Mouse (Mus musculus) retina, postnatal 1 day (tissue): ENCODE measurements around the gene Hexb.

Experiments
- DNase-seq: peaks from one replicate; pipeline ENCODE4 v3.0.0-alpha.2; 2012

Hexb gene

DNA sequence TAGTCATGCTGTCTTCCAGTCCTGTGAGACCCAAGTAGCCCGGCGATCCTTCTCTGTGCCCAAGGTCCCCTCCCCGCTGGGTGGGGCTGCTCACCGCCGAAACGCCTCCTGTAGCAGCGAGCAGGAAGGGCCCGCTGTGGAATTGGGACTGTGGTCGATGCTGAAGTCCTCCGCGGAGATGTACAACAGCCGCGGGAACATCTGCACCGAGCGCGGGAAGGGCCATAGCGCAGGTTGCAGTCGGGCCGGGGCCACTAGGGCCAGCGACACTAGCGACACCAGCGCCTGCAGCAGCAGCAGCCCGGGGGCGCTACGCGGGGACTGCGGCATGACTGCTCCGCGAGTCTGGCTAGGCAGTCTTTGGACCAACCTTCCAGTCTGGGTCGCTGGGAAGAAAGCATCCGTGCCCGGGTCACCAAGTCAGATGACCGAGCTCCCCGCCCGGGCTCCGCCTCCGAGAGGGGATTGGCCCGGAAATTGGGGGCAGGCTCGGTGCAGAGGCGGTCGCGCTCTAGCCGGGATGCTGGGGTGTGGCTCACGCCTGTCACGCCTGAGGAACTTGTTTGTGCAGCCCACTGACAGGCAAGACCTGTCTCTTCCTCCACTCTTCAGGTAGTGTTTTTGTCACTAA, at the start of gene Hexb:
Gene Hexb (minus strand): TSS at position 426 of the 631 bp plus-strand sequence.
- peak; percentile 89 for DNase-seq

DNA sequence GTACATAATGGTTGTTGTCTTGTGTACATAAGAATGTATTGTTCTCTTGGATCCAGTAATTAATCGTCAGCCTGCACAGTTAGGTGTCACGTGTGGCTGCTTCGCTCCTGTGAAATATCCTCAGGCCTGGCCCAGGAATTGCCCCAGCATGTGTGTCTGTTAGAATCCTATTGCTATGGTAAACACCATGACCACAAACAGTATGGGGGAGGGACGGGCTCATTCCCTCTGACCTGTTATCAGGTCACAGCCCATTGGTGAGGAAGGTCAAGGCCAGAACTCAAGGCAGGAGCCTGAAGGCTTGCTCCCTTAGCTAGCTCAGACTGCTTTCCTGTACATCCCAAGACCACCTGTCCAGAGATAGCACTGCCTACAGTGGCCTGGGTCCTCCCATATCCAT, 49.6 kb upstream of the Hexb start:
- DNase-seq: no peak

DNA sequence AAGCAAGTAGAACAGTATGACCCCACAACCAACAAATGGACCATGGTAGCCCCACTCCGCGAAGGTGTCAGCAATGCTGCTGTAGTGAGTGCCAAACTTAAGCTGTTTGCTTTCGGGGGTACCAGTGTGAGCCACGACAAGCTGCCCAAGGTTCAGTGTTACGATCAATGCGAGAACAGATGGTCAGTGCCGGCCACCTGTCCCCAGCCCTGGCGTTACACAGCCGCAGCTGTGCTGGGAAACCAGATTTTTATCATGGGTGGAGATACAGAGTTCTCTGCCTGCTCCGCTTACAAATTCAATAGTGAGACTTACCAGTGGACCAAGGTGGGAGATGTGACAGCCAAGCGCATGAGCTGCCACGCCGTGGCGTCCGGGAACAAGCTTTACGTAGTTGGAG, 48.1 kb upstream of the Hexb start:
- DNase-seq: no peak

DNA sequence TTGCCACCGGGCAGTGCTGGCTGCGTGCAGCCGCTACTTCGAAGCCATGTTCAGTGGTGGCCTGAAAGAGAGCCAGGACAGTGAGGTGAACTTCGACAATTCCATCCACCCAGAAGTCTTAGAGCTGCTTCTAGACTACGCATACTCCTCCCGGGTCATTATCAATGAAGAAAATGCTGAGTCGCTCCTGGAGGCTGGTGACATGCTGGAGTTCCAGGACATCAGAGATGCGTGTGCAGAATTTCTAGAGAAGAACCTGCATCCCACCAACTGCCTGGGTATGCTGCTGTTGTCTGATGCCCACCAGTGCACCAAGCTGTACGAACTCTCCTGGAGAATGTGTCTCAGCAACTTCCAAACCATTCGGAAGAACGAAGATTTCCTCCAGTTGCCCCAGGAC, 47.0 kb upstream of the Hexb start:
- DNase-seq: no peak

DNA sequence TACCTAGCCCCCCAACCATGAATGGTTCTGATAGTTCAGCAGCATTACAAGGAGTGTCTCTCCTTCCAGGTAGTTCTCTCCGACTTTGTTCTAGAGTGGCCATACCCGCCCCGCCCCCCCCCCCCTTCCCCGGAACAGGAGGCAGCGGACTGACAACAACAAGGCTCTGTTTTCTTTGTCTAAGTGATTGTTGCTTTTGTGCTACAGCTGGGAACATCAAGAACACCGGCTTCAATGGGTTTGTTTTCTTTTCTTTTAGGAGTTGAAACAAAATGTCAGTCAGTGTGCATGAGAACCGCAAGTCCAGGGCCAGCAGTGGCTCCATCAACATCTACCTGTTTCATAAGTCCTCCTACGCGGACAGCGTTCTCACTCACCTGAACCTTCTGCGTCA, 46.6 kb upstream of the Hexb start:
- DNase-seq: no peak

DNA sequence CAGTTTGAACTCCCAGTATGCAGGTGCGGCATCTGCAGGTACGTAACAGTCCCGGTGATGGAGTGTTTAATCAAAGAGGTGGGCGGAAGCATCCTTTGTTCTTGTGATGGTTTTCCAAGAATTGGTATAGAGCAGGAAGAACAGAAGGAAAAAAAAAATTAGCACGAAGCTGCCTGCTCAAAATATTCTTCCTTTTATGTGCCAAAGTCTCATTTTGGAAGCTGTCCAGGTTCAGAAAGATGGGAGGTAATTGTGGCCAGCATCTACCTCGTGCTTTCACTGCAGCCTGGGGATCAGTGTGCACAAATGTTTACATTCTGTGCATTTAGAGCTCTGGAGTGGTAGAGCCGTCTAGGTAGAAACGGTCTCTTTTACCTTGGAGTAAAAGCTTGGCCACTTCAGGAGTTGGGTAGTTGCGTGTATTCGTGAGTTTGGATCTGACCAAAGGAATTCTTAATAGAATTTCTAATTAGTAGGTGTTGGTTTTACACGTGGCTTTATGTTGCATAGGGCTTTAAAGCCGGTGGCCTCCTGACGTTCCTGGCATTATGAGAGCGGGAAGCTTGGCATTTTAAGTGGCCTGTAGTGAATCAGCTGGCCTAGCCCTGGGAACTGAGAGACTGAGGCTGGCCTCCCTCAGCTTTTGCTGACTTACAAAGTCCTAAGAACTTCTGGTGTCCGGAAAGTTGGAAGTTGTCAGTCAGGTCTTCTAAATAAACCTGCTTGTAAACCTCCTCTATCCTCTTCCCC, 46.0 kb upstream of the Hexb start:
- no peak for DNase-seq

DNA sequence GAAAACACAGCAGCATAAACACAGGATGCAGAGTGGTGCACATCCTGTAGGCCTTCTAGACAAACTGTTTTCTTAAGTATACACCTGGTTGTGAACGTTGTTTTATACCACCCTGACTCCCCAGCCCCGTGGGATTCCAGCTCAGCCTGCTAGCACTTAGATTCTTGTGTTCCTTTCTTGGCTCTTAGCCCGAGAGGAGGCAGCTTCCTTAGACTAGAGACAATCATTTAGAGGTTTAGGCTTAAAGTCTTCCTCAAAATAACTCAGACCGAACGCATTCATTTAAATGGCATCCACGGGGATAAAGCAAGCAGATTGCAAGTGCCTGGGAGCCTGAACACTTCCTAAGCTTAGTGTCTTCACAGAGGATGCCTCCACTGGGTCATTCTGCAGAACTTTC, 44.6 kb upstream of the Hexb start:
- no peak for DNase-seq

DNA sequence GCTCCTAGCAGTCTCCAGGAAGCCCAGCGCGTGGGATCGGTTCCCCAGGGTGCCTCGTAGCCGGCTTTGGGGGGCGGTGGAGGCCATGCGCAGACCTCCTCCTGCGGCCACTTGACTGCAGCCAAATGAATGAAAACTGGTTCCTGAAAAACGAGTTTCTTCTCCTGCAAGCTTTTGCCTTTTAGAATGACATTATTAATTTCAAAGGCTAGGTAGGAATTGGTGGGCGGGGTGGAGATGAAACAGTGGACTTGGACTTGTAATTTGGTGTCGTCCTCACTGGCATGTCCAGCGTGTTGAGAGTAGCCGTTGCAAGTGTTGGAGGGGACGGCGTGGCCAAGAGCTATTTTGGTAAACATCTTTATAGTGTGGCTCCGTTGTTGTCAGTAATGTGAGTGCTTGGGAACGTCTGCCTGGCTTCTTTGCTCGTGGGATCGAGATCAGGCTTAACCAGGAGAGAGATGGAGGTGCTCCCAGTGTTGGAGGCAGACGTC, 43.7 kb upstream of the Hexb start:
- no peak for DNase-seq

DNA sequence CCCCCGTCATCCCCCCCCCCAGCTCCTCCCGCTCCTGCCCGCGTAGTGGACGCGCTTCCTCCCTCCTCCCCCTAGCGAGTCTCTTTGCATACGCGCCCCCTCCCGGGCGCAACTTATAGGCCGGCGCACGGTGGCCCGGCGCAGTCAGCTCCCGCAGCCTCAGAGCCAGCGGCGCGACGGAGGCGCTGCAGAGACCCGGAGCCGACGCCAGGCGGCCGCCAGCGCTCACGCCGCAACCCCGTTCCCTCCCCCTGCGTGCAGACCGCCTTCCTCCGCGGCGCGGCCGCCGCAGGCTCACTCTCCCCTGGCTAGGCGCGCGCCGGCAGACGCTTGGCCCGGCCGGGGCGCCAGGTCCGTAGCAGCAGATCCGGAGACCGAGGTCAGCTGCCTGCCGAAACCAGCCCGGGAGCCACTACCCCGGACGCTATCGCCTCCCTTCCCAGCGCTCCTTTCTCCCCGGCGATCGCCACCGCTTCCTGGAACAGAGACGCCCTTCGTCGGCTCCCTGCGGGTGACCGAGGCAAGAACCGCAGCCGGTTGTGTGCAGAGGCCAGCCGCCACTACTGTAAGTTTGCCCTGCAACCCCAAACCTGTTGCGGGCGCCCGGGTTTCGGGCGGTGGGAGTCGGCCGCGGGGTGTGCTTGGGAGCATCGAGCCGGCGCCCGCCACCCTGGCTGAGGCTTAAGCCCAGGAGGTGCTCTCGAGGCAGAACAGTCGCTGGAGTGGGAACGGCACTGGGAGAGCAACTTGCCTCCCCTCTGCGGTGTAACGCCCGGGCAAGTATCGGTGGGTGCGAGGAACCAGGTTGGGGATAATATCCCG, 43.0 kb upstream of the Hexb start, which contains the start of gene Enc1:
Gene Enc1 (plus strand): TSS at position 141 of the 822 bp plus-strand sequence.
- DNase-seq: peak; percentile 96

DNA sequence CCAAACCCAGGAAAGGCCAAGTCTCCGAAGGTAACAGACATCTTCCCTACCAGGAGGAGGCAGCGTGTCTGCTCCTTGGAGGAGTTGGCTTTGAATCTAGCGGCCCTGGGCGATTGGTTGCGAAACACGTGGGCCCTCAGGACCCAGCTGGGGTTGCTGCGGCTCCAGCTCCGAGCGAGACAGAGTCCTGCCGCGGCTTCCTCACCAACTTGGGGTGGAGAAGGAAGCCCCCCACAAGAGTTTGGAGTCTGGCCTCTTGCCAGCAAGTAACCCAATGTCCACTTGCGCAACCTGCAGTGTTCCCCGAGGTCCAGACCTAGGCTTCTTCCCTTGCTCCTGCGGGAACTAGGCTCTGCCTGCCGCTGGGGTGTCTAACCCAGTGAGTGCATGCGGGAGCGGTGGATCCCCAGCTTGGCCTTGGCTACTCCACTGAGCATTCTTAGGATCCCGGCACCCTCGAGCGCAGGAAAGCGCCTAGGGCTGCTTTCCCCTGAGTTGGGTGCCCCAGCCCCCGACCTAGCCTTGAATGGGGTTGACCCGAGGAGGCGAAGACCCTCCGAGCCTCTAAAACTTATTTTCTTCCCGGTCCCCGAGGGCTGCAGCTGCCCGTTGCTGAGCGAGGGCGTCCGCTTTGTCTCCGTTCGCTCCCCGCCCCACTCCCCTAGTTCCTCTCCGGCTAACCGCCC, 42.3 kb upstream of the Hexb start:
- DNase-seq: peak; percentile 81

DNA sequence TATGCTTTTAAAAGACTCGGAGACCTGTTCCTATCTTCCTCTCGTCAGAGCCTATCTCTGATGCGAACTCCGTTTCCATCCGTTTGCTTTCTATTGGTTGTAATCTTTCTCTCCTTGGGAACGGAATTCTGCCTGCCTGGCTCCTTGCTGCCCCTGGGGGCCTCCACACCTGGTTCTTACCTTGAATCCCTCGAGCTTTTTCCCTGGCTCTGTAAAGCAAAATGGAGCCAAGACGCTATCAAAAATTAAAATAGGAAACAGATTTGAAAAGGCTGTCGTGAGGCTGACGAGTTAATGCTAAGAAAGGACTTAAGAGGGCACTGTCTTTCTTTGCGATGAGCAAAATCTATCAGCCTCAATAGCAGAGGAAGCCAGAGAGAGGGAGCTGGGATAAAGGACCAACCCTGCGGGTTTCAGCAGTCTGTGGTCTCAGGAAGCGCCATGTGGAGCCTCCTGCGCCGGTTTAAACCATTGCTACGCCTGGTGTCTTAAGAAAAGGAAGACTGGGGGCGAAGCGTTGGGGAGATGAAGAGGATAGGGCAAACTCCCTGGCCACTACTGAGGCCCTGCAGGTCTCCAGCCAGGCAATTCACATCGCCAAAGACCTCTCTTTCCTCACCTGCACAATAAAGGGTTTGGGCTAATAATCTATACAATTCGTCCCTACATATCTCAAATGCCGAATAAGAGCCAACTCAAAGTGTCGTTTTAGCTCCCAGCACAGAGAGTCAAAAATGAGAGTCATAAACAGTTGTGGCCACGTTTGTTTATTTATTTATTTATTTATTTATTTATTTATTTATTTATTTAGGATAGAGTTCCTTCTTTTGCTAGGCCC, 41.4 kb upstream of the Hexb start:
- DNase-seq: peak; percentile 83

DNA sequence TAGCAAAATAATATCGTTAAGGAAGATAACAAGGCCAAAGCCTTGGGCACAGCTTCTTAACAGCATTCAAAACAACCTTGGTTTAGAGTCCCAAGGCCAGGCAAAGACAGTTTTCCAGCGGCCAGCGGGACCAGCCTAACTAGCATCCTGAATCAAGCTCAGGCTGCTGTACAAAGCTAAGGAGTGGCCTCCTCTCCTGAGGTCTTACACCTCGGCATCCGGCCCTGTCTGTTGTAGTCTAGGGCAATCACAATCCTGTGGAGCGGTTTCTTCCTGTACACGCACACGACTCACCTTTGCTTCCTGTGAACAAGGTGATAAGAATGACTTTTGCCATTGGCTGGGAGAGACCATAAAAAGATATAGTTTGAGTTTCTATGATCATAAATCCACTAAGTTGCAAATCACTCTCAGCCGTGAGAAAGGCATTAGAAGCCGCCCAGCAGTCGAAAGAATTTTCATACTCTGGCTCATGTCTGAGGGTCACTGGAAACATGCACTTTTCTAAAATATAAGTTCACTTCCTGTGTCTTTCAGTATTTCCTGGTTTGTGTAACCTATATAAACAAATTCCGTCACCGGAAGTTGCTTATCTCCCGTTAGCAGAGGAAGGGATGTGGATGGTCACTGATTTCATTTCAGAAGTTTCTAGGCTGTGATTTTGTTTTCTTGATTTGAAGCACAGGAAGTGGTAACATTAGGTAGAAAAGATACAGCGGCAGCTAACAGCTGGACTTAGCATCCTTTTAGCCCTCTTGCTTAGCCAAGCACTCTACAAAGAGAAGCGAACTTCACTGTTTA, 40.2 kb upstream of the Hexb start:
- DNase-seq: no peak

DNA sequence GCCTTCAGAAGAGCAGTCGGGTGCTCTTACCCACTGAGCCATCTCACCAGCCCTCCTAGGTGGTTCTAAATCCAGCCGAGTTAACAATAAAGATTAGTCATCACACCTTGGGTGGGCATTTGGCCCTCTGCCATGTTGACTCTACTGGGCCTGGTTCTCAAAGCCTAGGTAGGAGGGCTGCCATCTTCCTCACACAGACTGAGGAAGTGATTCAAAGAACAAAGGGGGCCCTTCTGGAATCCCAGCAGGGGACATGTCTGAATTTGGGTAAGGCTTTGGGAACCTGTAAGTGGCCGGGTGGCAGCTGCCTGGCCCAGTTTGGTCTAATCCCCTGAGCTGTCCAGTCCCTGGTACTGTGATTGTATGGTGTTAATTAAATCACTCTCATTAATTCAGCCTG, 39.5 kb upstream of the Hexb start:
- peak; percentile 95 for DNase-seq

DNA sequence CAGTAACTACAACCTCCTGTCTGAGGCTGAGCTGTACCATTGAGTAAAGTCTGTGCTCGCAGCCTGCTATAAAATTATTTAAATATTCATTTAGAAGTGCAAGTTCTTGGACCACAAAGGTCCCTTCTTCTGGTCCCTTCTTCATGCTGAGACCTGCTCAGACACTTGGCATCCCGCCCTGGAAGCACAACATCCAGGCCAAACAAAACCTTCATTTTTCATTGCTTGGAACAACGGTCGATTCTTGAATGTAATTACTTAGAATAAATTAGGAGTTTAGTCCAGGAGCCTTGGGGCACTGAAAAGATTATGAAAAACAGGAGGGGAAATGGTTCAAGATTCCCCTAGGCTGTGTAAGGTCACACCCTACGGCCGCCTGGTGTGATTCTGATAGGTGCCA, 37.8 kb upstream of the Hexb start:
- no peak for DNase-seq

DNA sequence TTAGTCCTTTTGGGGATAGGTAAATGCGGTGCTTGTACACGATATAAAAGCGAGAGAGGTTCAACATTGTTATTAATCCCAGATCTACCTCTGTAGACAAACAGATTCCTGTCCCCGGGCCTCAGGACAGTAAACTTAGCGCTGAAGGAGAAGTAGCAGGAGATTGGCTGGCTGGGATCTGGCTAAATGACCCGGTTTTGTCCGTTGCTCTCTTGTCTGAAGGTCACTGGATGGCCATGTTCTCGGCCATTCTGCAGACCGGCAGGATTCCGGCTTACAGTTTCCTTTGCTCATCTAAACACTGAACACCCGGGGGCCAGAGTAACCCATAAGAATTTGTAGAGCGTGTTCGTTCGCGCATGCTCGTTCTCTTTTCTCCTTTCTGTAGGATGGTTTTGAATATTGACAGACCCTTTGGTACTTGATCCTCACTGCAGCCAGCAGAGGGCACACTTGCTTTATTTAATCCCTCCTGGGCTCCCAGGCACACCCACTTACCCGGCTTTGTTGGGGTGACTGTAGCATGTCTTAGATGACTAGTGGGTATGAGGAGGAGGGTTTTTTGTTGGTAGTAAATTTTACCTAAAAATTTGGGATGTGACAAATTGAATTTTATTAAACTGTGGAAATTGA, 36.7 kb upstream of the Hexb start:
- DNase-seq: peak; percentile 90

DNA sequence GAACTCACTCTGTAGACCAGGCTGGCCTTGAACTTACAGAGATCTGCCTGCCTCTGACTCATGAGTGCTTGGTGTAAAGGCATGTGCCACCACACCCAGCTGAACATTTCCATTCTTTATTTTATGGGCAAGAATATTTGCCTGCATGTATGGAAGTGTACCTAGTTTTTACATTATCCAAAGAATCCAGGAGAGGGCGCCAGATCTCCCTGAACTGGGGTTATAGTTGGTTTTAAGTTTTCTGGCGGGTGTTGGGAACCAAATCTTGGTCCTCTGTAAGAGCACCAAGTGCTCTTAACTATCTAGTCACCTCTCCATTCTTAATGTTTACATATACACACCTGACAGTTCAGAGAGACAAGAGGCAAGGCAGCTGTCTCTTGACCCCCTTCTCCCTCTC, 34.9 kb upstream of the Hexb start:
- no peak for DNase-seq

DNA sequence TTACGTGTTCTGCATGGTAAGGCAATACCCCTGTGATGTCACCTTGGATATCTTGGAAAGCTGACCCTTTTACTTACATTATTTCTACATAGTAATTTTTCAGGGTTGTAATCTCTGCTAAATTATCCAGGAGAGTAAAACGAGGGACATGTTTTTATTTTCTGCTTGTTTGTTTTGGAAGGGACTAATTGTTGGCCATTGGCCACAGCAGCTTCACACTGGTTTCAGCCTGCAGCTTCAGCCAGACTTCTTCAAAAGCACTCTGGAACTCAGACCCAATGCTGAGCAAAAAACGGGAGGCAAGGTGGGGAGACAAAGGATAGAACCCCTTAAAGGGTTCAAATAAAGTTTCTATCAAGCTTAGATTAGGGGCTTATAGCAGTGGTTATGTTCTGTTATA, 31.9 kb upstream of the Hexb start:
- no peak for DNase-seq

DNA sequence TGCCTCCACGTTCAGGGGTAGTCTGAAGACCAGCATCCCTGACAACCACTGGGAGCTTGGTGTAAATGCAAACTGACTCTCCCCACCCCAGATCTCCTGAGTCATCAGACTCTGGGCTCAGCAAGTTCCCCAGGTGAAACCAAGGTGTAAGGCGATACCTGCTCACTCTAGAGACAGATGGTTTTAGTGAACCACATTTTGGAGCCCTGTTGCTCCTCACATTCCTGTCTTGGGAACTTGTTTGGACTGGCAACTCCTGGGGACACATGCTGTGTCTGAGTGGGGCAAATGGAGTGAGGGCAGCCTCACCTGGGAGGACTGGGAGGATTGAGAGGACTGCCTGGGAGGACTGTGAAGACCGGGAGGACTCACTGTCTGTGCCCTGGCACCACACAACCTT, 29.6 kb upstream of the Hexb start:
- DNase-seq: no peak

DNA sequence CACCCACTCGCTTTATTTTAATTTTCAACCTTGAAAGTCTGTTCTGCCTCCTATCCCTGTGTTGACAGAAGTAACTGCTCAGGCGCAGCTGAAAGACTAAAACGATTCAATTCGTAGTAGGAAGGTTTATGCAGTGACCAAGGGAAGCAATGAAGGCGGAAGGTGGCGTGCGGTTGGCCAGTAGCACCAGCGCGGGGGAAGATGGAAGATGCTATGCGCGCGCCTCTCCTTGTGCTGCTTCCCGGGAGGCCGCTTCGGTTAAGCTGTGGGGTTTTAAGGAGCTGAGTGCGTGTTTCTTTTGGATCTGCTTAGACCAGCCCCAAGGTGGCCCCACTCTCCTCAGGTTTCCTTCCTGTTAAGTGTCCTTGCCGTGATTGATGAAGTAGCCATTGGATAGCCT, 27.0 kb upstream of the Hexb start:
- DNase-seq: no peak

DNA sequence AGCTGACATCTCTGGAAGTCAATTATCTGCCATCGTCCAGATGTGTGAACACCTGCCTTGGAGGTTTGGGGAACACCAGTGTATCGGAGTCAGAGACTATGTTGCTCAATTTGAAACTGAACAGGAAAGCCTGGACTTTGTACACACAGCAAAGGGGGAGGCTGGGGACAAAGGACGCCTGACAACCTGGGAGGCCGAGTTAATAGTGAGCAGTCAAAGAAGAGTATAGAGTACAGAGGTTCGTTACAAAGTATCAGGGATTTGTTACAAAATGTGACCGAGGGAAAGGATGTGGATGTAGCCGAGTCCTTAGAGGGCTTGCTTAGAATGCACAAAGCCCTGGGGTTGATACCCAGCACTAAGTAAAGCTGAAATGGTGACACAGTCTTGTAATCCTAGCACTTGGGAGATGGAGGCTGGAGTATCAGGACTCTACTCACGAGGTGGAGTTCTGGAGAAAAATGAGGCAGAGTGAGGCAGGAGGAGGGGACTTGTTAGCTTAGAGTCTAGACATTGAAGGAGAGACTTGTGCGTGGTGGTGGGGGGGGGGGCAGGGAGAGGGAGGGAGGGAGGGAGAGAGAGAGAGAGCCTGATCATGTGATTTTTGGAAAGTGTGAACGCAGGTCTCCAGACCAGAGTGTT, 26.3 kb upstream of the Hexb start:
- DNase-seq: no peak
